Mouse (Mus musculus): Measurements from ENCODE around the gene Wdr63.

- TF ChIP-seq CTCF (IDR thresholded peaks at IDR 0.05; ENCODE audit: borderline replicate concordance, insufficient read depth, low read length) (no peak), POLR2A (IDR thresholded peaks at IDR 0.05; ENCODE audit: low read depth, low read length) (no peak)
Measured at GRCm38 (mm10) chr3:146041382-146041781, 66.5 kb downstream of the Wdr63 start.
